Mouse (Mus musculus) c-Kit-negative CD71-positive TER-119-positive erythroid progenitor cells, embryonic 14.5 days (primary cell): ENCODE results near the gene Gm20547.
"Not testable (repeated sequence)": the region's sequence is repeated elsewhere in the genome, so short reads cannot be mapped to it uniquely, and the experiment has no call there.

ENCODE experiments used
- DNase-seq: peaks from one replicate; pipeline ENCODE4 v3.0.0-alpha.2; 2013; ENCODE audit warnings: low read depth, low spot score

Gene Gm20547

GRCm38 (mm10) chr17:34853511-34853910, 28.3 kb downstream of the Gm20547 start:
- DNase-seq: no peak

DNA sequence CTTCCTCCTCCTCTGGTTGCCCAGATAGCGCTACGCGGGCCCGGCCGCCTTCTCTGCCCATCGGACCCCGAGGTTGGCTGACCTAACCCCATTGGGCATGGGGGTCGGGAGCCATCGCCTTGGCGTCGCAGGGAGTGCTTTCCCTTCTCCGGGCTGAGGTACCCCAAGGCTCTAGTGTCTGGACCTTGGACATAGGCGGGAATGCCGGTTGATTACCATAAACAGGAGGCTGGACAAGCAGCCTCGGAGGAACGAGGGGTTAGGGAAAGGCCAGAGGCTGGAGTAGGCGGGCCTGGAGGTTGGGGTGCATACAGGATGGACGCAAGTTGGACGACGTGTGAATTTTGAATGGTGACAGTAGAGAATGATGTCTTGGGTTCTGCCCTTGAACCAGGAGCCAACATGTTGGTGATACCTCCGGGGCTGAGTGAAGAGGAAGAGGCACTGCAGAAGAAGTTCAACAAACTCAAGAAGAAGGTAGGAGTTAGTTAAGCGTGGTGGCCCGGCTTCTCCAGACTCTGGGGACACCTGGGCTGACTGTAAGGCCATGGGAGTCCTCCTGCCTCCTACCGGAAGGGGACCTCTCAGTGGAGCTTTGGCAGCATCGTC, 31.2 kb downstream of the Gm20547 start:
- DNase-seq: no peak

GRCm38 (mm10) chr17:34849722-34850516, 31.9 kb downstream of the Gm20547 start, which contains the start of the genes Skiv2l and Nelfe:
Gene Skiv2l, minus strand, starts transcription at chr17:34850210.
Gene Nelfe, plus strand, starts transcription at chr17:34850391.
- DNase-seq: peak; percentile 92

DNA sequence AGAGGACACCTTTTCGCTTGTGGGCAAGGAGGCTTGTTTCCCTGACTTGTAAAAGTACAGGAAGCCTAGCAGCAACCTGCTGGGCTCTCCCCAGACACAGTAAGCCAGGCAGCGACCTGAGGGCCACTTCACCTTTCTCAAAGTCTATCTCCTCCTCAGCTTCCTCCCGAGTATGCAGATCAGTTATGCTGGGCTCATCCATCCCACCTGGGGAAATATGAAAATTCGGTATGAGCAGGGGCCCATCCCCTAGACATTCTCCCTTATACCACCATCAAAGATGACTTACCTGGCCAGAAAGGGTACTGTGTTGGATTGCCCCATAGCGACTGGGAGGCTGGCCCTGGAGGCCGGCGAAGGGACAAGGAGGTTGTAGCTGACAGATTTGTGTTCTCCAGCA, 34.2 kb downstream of the Gm20547 start:
- DNase-seq: no peak

- no peak for DNase-seq
Observed at GRCm38 (mm10) chr17:34847192-34847591, 34.6 kb downstream of the Gm20547 start.

GRCm38 (mm10) chr17:34844884-34845283, 37.0 kb downstream of the Gm20547 start:
- DNase-seq: no peak

DNA sequence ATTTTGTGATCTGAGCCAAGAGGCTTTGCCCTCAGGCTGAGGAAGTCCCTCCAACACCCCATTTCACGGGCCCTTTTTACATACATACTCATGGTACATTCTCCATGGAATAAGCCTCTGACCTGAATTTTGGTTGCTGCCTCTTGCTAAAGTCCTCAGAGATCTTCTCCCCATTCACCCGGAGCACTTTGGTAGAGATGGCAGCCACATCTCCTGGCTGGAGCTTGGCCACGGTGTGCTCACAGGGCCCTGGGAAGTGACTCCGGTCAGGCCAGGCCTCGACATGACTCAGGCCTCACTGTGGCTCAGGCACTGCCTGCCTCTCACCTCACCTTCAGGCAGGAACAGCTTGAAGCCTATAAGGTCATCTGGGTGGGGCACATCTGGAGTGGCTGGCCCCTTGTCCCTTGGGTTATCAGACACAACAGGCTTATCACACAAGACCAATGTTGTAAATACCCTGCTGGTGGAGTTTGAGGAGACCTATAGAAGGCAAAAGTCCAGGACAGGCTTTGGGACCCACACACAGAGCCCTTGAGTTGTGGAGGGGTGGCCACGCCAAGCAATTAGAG, 41.0 kb downstream of the Gm20547 start:
- DNase-seq: no peak

- no peak for DNase-seq
Observed at GRCm38 (mm10) chr17:34838785-34839184, 43.1 kb downstream of the Gm20547 start.

- DNase-seq: no peak
Observed at GRCm38 (mm10) chr17:34837464-34838324, 44.1 kb downstream of the Gm20547 start.

DNA sequence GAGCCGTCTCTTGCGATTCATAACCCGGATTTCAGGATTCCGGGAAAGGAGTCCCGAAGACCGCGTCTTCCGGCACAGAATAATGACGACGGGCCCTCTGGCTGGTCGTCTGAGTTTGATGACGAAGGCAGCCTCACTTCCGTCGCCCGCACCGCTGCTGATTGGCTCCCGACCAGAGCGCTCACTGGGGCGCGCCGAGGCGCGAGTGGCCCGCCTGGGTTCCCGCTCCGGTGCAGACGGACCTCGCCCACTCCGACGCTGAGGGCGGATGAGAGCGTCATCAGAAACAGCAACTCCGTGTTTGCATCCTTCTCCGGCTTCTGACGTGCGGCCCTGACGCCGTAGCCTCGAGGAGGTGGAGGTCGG, 45.0 kb downstream of the Gm20547 start, which contains the start of the genes Stk19 and Dxo:
Stk19 (minus strand) TSS at position 90 of the 366 bp plus-strand sequence.
Dxo (plus strand) TSS at position 164 of the 366 bp plus-strand sequence.
- DNase-seq: peak; percentile 94

DNA sequence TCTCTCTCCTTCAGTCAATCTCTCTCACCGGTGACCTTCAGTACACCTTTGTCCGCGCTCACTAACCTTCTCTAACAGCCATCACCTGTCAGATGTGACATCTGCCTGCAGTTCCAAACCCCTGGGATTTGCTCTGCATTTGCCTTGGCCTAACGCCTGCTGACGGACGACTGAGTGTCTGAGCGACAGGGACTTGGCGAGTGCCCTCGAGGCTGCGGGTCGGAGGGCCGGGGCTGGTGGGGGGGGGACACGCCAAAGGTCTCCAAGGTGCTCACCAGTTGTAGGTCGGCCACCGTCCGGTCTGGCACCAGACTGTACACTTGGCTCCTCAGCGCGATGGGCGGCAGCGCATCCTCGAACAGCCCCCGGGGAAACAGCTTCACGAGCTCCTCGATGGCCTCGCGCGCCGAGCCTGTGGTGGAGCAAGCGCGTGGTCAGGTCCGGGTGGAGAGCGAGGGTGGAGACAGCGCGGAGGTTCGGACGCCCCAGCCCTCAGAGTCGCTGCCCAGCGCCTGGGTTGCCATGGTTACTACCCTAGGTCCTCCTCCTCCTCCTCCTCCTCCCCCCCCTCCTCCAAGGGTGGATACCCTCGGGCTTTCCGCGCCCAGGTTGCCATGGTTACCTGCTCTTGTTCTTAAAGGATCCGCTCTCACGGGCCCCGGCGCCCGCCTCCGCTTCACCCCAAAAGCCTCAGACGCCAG, 45.5 kb downstream of the Gm20547 start:
- no peak for DNase-seq

GRCm38 (mm10) chr17:34830776-34831175, 51.1 kb downstream of the Gm20547 start:
- DNase-seq: not testable (repeated sequence)

DNA sequence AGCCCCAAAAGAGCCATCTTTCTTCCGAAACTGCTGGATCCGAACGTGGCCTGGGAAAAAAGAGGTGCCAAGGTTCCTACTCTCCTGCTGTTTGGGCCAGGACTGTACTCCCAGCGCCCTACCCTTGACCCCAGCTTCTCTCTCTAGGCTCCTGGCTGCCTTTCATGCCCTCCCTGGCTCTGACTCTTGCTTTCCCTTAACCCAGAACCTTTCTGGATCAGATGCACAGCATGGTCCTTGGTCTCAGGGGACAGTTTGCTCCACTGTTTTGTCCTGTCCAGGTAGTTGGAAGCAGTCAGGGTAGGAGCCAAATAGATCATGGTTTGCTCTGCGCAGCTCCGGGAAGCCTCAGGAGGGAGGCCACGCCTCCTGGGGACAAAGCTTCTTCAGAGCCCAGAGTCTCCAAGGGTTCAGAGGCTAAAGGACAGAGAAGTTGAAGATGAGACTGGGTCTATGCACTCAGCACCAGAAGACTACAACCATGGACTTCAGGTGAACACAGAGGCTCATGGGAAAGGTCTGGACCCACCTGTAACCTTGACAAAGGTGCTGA, 66.9 kb downstream of the Gm20547 start:
- no peak for DNase-seq

DNA sequence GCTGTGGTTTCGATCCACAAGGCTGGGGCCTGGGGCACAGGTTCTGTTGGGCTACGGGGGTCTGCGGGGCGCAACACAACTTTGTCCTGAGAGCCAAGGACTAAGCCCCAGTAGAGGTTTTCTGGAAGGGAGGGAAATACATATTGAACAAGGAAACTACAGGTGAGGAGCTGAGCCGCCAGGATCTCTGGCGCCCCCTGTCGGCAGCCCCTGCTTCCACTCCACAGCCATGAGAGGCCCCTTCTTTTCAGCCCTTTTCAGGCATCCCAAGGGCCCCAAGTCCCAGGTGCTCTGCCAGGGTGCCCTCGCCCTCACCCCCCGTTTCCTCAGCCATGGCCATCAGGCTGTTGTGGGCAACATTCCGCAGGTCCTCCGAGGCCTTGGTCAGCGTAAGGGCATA, 68.1 kb downstream of the Gm20547 start:
- not testable (repeated sequence) for DNase-seq

GRCm38 (mm10) chr17:34811275-34811674, 70.6 kb downstream of the Gm20547 start:
- no peak for DNase-seq

- not testable (repeated sequence) for DNase-seq
Observed at GRCm38 (mm10) chr17:34810811-34811210, 71.0 kb downstream of the Gm20547 start.

- not testable (repeated sequence) for DNase-seq
Observed at GRCm38 (mm10) chr17:34810411-34810810, 71.4 kb downstream of the Gm20547 start.

GRCm38 (mm10) chr17:34808599-34809205, 73.1 kb downstream of the Gm20547 start:
- DNase-seq: no peak

DNA sequence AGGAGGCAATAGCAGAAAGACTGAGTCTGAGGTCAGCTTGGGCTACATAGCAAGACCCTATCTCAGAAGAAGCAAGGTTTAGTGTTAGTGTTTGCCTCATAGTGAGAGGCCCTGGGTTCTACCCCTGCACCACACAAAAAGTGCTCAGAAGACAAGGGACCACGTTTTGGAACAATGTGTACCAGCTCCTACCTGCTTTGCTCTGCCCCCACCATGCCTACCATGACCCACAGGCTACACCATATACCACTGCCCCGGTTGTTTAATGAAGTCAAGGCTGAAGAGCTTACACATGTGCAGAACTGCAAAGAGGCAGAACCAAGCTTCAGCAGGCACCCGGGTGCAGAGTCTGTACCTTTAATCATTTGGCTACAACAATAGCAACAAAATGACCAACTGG, 74.7 kb downstream of the Gm20547 start:
- DNase-seq: no peak
